Mouse (Mus musculus) forebrain, embryonic 14.5 days (tissue): ENCODE measurements around the gene Fry. TPM values are rescaled to one million over a fixed set of nuclear protein-coding genes. Genes with fewer than 3 reads are reported as not detected.

ENCODE experiments used
- ATAC-seq: fragments of 200-750 bp; cut with Nextera tagmentation; 2 replicates; pipeline ENCODE4 v1.8.0; 2017; ENCODE audit warnings: mild to moderate bottlenecking, moderate library complexity
- DNase-seq: peaks from one replicate; pipeline ENCODE4 v3.0.0-alpha.2; 2015; ENCODE audit warnings: low spot score
- H3K27ac ChIP-seq: fragments of 300-500 bp; sonication (generic); 2 replicates; pipeline ENCODE4 v1.5.1; 2014; ENCODE audit warnings: low read depth, mild to moderate bottlenecking, control low read depth, low read length, moderate library complexity
- H3K27me3 ChIP-seq: fragments of 300-500 bp; sonication (generic); replicated peaks from 2 replicates; pipeline ENCODE4 v1.6.1; 2014; ENCODE audit warnings: low read length, control low read depth, mixed read lengths; ENCODE audit not compliant: control insufficient read depth, insufficient read depth
- H3K36me3 ChIP-seq: fragments of 300-500 bp; sonication (generic); 2 replicates; pipeline ENCODE4 v1.6.1; 2014; ENCODE audit warnings: low read length, control low read depth; ENCODE audit not compliant: control insufficient read depth, insufficient read depth
- H3K4me1 ChIP-seq: fragments of 300-500 bp; sonication (generic); 2 replicates; pipeline ENCODE4 v1.6.1; 2014; ENCODE audit warnings: antibody characterized with exemption, low read length, control low read depth; ENCODE audit not compliant: control insufficient read depth, insufficient read depth
- H3K4me2 ChIP-seq: fragments of 300-500 bp; sonication (generic); 2 replicates; pipeline ENCODE4 v1.6.1; 2014; ENCODE audit warnings: mild to moderate bottlenecking, control low read depth, low read length
- H3K4me3 ChIP-seq: fragments of 300-500 bp; sonication (generic); 2 replicates; pipeline ENCODE4 v1.5.1; 2014; ENCODE audit warnings: low read depth, low read length, control low read depth
- H3K9ac ChIP-seq: fragments of 300-500 bp; sonication (generic); 2 replicates; pipeline ENCODE4 v1.6.1; 2014; ENCODE audit warnings: mild to moderate bottlenecking, low read length, control low read depth, moderate library complexity
- H3K9me3 ChIP-seq: fragments of 300-500 bp; sonication (generic); replicated peaks from 2 replicates; pipeline ENCODE4 v1.6.1; 2016; ENCODE audit warnings: low read length, control low read depth, mixed read lengths; ENCODE audit not compliant: control insufficient read depth
- WGBS: fragments of 180-500 bp; shearing (Covaris S2); extraction: QIAGEN DNeasy Blood & Tissue Kit; methylation state at CpG from one replicate; pipeline ENCODE4 v1.1.7; 2014; 5-methylcytosine and 5-hydroxymethylcytosine counted together
- polyA plus RNA-seq: library from polyadenylated mRNA; unstranded; fragments of >200 nt; fragmentation: Nextera tagmentation; extraction: Ambion mirVana; gene quantifications from 2 replicates; pipeline ENCODE4 v1.2.1, GENCODE M21; 2014

The Fry gene
- polyA plus RNA-seq, 1 experiment from 2014 or later = 27.4 TPM

DNA sequence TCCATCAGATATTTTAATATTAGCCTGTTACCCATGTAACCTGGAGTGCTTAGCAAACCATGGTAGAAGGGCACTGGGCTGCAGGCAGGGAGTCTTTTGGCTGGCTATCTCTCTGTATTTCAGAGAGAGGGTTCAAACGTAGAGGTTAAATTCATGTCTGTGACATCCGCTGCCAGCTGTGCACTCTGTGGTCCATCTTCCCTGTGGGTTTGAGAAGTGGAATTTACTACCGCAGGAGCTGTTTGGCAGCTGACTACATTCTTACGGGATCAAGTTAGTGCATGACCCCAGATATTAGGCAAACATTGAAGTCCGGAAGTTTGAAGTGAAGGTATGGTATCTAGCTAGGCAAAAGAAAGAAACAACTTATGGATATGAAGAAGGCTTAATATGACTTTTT lies 222.5 kb downstream of the Fry start:
- no peak for ATAC-seq
- Histone ChIP-seq H3K27me3 (no peaks in the 10 kb centered on the region), H3K9ac (no peak overlapping the region), H3K4me3 (no peak overlapping the region), H3K4me1 (no peaks in the 10 kb centered on the region), H3K9me3 (no peaks in the 10 kb centered on the region), H3K27ac (no peak overlapping the region), H3K4me2 (no peak overlapping the region), H3K36me3 (peaks cover 1% of the 10 kb centered on the region; the same call in 1 of the 2 replicates)
- WGBS = 91% methylated on average over 5 of the region's 5 CpGs
- no peak for DNase-seq

DNA sequence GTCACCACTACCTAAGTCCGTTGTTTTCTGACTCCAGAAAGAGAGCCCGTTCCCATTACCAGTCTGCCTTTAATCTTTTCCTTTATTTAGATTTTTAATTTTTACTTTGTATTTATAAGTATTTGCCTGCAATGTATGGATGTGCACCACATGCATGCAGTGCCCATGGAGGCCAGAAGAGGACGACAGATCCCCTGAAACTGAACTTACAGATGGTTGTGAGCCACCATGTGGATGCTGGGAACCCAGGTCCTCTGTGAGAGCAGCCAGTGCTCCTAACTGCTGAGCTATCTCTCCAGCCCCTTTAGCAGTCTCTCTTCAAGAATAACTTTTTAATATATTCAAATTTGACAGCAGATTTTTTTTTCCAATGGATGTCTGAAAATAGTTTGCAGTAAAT lies 223.7 kb downstream of the Fry start:
- Histone ChIP-seq H3K36me3 (peaks cover 9% of the 10 kb centered on the region), H3K27me3 (no peaks in the 10 kb centered on the region), H3K9ac (no peak overlapping the region), H3K4me2 (no peak overlapping the region), H3K27ac (no peak overlapping the region), H3K4me3 (no peak overlapping the region), H3K4me1 (no peaks in the 10 kb centered on the region), H3K9me3 (no peaks in the 10 kb centered on the region)
- ATAC-seq = no peak
- 95% methylated on average over 3 of the region's 3 CpGs for WGBS
- no peak for DNase-seq

DNA sequence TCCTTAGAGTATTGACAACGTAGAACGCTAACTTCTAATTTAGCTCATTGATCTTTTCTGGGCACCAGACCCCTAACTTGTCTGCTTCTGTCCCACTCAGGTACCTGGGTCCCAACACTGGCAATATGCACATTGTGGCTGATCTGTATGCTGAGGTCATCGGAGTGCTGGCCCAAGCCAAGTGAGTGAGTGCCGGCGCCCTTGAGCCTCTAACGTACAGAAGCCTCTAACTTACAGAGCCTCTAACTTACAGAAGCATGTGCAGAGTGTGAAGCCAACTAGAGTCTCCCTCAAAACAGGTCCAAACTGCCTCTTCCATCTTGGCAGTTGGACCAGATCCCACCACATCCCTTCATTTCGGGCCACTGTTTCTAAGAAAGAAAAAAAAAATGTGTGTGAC lies 227.5 kb downstream of the Fry start:
- no peak overlapping the region for H3K4me2 ChIP-seq
- no peaks in the 10 kb centered on the region for H3K4me1 ChIP-seq
- peaks cover 15% of the 10 kb centered on the region for H3K36me3 ChIP-seq
- DNase-seq (no peak), ATAC-seq (no peak)
- no peak overlapping the region for H3K4me3 ChIP-seq
- no peaks in the 10 kb centered on the region for H3K9me3 ChIP-seq
- no peak overlapping the region for H3K9ac ChIP-seq
- 94% methylated on average over 7 of the region's 7 CpGs for WGBS
- no peaks in the 10 kb centered on the region for H3K27me3 ChIP-seq
- H3K27ac ChIP-seq = no peak overlapping the region

DNA sequence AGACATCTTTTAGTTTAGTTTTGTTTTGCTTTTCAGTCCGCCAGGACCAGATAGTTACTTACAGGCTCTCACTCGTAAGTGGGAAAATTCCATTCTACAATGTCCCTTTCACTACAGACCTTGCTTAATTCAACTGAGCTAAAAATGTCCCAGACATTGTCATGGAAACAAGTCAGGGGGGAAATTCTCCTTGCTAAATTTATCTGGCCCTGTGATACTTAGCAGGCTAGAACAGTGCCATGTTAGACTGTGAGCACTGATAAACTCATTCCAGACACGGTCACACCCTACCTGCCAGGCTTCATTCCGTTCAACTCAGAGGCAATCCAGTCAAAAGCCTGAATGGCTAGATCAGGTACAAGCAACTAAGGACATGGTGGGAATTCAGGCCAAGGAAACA lies 227.9 kb downstream of the Fry start:
- no peak overlapping the region for H3K4me2 ChIP-seq
- WGBS = 80% methylated on average over 4 of the region's 4 CpGs
- no peaks in the 10 kb centered on the region for H3K4me1 ChIP-seq
- H3K27ac ChIP-seq = no peak overlapping the region
- H3K9ac ChIP-seq = no peak overlapping the region
- no peaks in the 10 kb centered on the region for H3K9me3 ChIP-seq
- DNase-seq (no peak), ATAC-seq (no peak)
- H3K27me3 ChIP-seq = no peaks in the 10 kb centered on the region
- H3K4me3 ChIP-seq = no peak overlapping the region
- peaks cover 15% of the 10 kb centered on the region for H3K36me3 ChIP-seq

DNA sequence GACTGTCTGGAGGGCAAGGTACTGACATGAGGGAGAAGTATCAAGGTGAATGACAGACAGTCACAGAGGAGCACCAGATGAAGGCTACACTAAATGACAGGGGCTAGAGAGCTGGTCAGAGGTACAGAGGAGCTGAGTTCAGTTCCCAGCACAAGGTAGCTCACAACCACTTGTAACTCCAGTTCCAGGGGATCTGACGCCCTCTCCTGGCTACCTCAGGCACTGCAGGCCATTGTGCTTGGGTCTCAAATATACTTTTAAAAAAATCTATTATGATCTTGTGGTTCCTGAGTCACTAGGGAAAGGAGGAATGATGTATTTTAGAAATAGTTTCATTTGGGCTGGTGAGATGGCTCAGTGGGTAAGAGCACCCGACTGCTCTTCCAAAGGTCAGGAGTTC lies 229.4 kb downstream of the Fry start:
- Histone ChIP-seq H3K9ac (no peak overlapping the region), H3K4me2 (no peak overlapping the region), H3K27me3 (no peaks in the 10 kb centered on the region), H3K9me3 (no peaks in the 10 kb centered on the region), H3K36me3 (peaks cover 15% of the 10 kb centered on the region), H3K27ac (no peak overlapping the region), H3K4me1 (no peaks in the 10 kb centered on the region), H3K4me3 (no peak overlapping the region)
- WGBS = 91% methylated on average over 2 of the region's 2 CpGs
- DNase-seq (no peak), ATAC-seq (no peak)

DNA sequence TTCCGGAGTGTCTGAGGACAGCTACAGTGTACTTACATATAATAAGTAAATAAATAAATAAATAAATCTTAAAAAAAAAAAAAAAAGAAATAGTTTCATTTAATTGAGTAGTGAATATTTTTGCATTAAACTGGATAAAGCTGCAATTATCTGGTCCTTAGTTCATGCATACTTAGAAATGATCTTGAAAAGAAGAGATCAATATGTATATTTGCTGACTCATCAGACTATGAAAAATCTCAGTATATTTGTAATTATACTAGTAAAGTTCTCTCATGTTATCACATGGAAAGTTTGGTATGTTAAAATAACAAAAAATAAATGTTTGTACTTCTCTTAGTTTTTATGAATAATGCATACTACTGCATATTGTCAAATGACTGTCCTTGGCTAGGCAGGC lies 229.9 kb downstream of the Fry start:
- Histone ChIP-seq H3K36me3 (peaks cover 15% of the 10 kb centered on the region), H3K9me3 (no peaks in the 10 kb centered on the region), H3K9ac (no peak overlapping the region), H3K4me2 (no peak overlapping the region), H3K27ac (no peak overlapping the region), H3K4me3 (no peak overlapping the region), H3K4me1 (no peaks in the 10 kb centered on the region), H3K27me3 (no peaks in the 10 kb centered on the region)
- ATAC-seq (no peak), DNase-seq (no peak)
- WGBS = no CpG with 5 or more reads among the region's 1 CpGs

DNA sequence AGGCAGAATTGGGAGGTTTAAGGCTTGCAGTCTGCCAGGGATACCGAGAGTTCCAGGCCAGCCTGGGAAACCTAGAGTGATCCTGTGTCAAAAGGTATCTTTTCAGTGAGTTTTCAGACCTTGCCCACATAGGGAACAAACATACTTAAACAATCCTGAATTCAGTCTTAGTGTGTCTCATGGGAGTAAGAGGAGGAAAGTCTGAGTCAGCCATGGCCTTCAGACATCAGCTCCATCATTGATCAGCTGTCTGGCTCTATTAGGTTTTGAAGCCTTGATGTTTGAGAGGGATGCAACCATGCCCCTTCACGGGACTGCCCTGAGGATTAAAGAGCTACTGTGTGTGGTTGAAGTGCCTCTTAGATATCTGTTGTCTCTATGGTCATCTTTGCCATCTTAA lies 232.7 kb downstream of the Fry start:
- no peaks in the 10 kb centered on the region for H3K9me3 ChIP-seq
- no peak overlapping the region for H3K4me2 ChIP-seq
- DNase-seq = no peak
- no peaks in the 10 kb centered on the region for H3K27me3 ChIP-seq
- ATAC-seq = no peak
- no peak overlapping the region for H3K4me3 ChIP-seq
- no peak overlapping the region for H3K27ac ChIP-seq
- H3K36me3 ChIP-seq = peaks cover 21% of the 10 kb centered on the region
- WGBS = 79% methylated on average over 2 of the region's 2 CpGs
- H3K4me1 ChIP-seq = no peaks in the 10 kb centered on the region
- no peak overlapping the region for H3K9ac ChIP-seq

DNA sequence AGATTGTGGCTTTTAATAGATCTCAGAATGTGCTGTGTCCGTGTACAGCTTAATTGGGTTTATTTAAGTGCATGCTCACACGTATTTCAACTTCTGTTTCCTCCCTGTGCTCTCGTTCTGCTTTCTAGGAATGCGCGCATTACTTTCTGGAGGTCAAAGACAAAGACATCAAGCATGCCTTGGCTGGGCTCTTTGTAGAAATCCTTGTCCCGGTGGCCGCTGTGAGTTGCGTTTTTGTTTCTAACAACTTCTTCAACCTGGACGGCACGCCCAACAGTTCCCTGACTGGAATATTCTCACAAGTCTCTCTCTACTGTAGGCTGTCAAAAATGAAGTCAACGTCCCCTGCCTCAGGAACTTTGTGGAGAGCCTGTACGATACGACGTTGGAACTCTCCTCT lies 240.2 kb downstream of the Fry start:
- Histone ChIP-seq H3K27me3 (no peaks in the 10 kb centered on the region), H3K4me1 (no peaks in the 10 kb centered on the region), H3K27ac (no peak overlapping the region), H3K9me3 (no peaks in the 10 kb centered on the region), H3K4me3 (no peak overlapping the region), H3K9ac (no peak overlapping the region), H3K4me2 (no peak overlapping the region), H3K36me3 (peaks cover 32% of the 10 kb centered on the region)
- WGBS = 88% methylated on average over 14 of the region's 14 CpGs
- DNase-seq (no peak), ATAC-seq (no peak)

DNA sequence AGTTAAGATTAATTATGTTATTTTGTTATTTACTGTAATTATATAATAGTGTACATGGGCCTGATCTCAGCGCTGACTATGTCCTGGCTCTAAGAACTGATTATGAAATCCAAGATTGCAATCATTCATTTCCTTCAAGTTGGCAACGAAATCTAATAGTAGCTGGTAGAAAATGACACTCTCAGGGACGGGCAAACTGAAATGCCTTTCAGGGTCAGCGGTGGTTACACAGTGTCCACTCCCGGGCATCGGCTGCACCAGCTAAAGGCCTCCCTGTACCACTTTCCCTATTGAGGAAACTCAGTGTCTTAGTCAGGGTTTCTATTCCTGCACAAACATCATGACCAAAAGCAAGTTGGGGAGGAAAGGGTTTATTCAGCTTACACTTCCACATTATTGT lies 243.8 kb downstream of the Fry start:
- DNase-seq (no peak), ATAC-seq (no peak)
- Histone ChIP-seq H3K9me3 (no peaks in the 10 kb centered on the region), H3K9ac (no peak overlapping the region), H3K4me1 (no peaks in the 10 kb centered on the region), H3K36me3 (peaks cover 18% of the 10 kb centered on the region; the same call in 1 of the 2 replicates), H3K4me3 (no peak overlapping the region), H3K27ac (no peak overlapping the region), H3K4me2 (no peak overlapping the region), H3K27me3 (no peaks in the 10 kb centered on the region)
- WGBS = 92% methylated on average over 6 of the region's 6 CpGs
